Mouse (Mus musculus) right cerebral cortex, postnatal 25 days (tissue): Measurements from ENCODE around the gene Nfic.

Source experiments
- DNase-seq: peaks from one replicate; pipeline ENCODE4 v3.0.0; 2022

Gene Nfic

GRCm38 (mm10) chr10:81401205-81401520 lies 54.3 kb downstream of the Nfic start:
- DNase-seq, result no peak

DNA sequence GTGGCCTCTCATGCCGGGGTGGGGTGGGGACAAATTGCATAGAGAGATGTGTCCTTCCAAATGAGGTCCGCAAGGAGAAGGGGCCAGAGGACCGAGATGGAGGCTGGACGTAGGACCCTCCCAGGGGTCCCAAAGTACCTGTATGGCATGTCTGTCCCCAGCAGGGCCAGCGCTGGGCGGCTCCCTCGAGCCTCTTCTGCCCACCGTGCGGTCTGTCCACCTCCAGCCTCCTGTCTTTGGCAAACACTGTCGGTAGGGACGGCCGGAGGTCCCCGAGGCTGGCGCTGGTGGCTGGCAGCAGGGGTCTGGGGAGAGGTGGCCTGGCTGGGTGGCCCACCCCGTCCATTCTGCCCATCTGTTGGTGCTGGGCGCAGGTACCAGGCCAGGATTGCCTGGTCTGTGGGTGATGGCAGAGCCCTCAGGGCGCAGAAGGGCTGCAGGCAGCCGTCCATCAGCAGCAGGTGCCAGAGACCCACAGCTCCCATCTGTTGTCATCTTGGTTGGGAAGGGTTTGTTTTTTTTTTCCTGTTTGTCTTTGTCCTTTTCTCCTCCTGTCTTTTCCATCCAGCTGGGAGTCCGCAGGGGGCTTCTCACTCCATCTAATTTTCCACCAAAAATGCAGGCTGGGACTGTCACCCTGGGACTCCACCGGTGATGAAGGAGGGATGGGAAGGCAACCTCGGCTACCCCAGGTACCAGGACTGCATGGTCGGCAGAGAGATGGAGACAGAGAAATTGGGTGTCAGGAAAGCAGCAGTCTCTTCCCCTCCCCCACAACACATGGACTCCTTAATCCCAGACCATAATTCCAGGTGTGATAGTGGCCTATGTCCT lies 54.8 kb downstream of the Nfic start:
- DNase-seq, result no peak

DNA sequence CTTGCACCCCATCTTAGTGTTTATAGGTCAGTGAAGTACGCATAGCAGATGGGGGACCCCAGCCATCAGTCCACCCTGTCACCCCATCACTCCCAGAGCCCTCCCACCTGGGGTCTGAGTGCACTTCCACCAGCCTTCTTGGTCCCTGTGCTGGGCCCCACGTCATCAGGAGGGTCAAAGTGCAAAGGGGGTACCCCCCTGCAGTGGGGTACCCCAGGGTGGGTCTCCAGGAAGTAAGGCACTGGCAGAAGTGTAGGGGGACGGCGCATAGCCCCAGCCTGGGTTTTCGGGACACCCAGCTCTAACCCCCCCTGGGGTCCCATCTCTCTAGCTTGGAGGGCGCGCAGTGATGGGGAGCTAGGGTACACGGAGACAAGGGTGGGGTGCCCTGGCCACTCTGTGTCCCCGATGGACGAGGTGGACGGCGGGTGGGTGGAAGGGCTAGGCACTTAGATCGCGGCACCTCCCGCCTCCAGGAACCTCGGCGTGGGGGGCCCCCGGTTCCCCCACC lies 55.6 kb downstream of the Nfic start:
- no peak for DNase-seq

DNA sequence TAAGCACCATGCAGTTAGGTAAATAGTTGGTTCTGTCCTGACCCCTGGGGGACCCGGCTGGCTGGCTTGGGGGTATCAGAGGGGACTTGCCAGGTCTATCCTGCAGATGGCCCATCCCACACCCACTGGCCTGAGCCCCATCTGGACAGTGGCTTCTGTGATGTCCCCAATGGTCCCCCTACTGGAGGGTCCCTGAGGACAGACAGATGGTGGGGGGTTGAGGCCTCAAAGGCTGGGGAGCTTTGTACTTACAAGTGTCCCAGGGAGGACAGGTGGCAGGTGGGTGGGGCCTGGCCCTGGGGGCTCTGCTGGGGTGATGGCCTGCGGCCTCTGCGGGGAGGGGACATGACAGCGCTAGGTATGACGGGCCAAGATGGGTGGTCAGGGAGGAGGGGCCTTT lies 56.1 kb downstream of the Nfic start:
- DNase-seq, result no peak

GRCm38 (mm10) chr10:81396749-81397148 lies 58.7 kb downstream of the Nfic start:
- DNase-seq, result no peak

DNA sequence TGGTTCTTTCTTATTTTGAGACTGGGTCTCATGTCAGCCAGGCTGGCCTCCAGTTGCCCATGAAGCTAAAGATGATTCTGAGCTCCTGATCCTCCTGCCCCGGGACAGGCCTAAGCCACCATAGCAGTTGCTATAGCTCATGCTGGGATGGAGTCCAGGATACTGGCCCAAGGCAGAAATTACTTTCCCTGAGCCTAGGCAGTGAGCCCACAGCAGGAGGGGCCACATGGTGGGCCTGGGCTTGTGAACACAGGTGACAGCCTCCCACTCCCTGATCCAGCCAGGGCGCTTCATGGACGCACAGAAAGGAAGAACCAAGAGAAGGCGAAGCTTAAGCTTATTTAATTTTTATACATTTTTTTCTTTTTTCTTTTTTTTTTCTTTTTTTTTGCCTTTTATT lies 59.6 kb downstream of the Nfic start:
- no peak for DNase-seq

DNA sequence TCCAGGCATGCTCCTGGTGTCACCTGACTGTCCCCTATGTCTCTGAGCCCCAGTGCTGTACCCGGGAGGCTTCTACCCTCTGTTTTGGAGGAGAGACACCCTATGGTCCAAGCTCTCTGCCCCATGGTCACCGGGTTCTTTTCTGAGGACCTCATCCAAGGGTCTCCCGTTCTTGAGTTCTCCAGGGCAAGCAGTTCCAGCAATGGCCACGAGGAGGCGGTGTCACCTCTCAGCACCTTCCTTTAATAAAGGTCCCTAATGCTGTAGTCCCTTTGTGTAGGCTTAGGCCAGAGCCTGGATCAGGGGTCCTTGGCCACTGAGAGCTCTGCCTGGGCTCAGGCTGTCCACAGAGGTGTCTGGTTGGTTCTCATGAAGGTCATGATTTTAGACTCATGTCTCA lies 60.3 kb downstream of the Nfic start:
- DNase-seq, result no peak

GRCm38 (mm10) chr10:81393456-81394063 lies 61.9 kb downstream of the Nfic start:
- no peak for DNase-seq

DNA sequence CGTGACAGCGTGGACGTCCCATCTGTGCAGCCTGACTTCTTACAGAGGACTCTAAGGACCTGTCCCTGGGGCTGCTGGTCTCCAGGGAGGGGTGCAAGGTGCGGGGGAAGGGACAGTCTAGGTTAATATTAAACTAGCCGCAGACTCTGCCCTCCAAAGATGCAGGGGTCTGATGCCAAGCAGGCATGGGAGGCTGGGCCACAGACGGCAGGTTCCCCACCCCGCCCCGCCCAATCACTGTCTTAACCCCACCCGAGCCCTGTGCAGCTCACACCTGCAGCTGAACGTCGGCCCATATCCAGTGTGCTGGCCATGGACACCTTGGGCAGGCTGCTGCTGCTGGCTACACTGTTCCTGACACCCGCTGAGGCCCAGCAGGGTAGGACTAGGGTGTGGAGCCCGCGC lies 62.7 kb downstream of the Nfic start, which contains the start of gene Smim24:
Gene Smim24, plus strand, starts transcription at position 271 of the 405 bp plus-strand sequence.
- no peak for DNase-seq

DNA sequence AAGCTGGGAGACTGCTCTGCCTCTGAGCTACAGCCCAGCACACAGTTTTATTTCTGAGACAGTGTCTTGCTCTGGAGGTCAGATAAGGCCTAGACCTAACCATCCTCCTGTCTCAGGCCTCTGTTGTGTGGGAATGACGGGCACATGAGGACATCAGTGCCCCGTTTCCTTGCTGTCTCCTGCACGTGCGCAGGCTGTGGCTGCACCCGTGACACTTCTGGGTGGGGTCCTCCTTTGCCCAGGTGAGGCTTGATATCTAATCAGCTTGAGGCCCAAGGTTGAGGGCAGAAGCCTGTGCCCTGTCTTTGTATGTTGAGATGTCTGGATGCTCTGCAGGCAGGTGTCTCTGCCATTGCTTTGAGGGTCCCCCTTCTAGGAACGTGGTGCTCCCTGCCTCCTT lies 63.2 kb downstream of the Nfic start:
- DNase-seq, result no peak

DNA sequence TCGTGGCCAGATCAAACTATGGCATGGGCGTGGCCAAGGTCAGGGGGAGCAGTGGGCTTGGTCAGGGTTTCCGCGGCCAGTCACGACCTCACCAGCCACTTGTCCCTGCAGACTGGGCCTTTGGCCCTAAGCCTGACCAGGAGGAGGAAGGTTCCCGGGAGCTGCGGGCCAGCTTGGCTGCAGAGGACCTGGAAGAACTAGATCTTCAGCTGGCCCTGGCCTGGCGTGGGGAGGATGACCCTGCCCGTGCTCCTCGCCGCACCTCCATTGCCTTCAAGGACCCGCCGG lies 64.8 kb downstream of the Nfic start:
- no peak for DNase-seq

DNA sequence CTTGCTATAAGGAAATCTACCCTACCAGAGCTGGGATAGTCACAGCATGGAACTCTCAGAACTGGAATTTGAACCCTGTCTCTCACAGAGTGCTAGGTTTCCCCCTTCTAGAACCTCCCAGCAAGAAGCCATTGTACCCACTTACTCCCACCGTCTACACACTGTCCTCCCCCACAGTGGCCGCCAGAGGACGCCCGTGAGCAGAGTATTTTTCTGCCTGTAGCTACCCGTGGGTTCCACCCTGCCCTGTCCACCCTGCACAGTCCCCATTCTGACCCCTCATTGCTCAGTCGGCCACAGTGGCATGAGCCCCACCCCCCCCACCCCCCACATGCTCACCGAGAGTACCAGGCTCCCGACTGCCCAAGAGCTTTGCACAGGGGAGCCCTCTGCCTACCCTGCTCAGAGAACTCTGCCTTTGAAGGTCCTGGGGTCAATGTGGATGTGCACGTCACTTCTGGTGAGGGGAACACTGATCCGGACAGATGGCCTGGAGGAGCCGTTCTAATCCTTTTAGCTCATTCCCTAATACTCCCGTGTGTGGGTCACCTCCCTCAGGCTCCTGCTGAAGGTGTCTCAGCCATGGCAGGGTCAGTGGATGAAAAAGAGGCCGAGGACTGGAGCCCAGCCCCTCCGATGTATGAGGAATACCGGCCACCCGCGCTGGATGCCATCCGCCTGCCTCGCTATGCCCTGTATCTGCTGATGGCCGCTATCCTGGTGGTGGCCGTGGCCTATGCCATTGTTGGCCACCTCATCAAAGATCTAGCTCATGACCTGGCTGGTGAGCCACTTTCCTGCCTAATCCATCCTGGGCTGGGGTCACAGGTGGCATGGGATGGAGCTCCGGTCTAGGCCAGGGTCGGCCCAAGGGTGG lies 65.4 kb downstream of the Nfic start:
- peak; percentile 63 for DNase-seq

- DNase-seq, result no peak
These were observed 66.1 kb downstream of the Nfic start for GRCm38 (mm10) chr10:81389373-81389772.

DNA sequence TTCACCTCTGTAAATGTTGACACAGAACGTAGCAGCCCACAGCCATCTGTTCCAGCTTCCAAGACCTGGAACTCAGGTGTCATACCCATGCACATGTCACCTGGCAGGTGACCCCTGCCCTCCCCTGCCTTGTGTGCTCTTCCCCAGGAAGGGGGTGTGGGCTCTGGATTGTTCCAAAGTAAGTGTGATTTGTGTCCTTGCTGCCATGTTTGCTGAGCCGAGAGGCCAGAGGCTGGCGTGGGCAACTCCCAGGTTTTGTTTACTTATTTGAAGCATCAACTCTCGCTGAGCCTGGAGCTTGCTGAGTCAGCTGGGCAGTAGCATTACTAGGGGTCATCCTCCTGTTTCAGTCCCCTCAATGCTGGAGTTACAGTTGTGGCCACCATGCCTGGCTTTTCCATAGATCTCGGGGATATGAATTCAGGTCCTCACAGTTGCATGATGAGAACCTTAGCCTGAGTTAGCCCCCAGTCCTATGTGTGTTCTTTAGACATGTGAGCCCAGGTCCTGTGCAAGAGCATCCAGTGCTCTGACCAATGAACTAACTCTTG lies 66.9 kb downstream of the Nfic start, which contains the start of gene Gm48552:
Gene Gm48552, plus strand, starts transcription at position 501 of the 551 bp plus-strand sequence.
- no peak for DNase-seq

DNA sequence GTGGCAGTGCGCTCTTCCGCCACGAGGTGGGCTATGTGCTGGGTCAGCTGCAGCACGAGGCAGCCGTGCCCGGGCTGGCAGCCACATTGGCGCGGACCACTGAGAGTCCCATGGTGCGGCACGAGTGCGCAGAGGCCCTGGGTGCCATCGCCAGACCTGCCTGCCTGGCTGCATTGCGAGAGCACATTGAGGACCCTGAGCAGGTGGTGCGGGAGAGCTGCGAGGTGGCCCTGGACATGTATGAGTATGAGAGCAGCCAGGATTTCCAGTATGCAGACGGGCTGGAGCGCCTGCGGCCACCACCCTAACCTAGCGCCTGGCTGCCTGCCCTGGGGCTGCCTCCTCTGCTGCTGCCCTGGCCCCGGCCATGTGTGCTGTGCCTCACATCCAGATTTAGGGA lies 67.7 kb downstream of the Nfic start:
- no peak for DNase-seq

DNA sequence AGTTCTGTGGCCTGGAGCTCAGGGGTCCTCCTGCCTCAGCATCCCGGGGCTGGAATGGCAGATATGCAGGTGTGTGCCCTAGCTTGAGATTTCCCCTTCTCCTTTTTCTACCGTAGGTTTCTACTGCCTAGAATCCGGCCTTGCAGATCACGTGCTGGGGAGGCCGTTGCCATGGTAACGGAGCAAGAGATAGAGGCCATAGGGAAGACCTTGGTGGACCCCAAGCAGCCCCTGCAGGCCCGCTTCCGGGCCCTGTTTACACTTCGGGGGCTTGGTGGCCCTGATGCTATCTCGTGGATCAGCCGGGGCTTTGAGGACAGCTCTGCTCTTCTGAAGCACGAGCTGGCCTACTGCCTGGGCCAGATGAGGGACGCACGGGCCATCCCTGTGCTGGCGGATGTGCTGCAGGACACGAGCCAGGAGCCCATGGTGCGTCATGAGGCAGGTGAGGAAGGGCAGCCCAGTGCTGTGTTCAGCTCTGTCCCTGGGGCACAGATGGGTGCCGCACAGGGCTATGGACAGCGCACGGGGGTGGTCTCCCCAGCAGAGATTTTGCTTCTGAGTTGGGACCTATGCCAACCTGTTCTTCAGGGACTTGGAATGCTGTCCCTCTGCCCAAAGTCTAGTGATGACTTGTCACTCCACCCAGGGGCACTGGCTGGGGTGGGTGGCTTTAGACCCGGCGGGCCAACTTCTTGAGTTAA lies 69.7 kb downstream of the Nfic start:
- no peak for DNase-seq

DNA sequence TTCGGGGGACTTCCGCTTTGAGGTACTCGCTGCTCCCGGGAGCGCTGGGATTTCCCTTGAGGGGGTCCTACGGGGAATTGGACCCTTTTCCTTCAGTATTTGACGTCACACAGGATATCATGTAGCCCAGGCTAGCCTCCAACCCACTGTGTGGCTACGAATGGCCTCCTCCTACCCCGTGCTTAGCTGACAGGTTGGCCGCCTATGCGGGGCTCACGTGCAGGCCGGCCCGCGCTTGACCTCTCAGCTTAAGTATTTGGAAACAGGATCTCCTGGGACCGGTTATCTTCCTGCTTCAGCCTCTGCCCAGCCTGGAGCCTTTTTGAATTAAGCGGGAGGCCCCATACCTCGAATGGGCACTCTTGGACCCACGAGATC lies 70.8 kb downstream of the Nfic start:
- DNase-seq, result no peak

DNA sequence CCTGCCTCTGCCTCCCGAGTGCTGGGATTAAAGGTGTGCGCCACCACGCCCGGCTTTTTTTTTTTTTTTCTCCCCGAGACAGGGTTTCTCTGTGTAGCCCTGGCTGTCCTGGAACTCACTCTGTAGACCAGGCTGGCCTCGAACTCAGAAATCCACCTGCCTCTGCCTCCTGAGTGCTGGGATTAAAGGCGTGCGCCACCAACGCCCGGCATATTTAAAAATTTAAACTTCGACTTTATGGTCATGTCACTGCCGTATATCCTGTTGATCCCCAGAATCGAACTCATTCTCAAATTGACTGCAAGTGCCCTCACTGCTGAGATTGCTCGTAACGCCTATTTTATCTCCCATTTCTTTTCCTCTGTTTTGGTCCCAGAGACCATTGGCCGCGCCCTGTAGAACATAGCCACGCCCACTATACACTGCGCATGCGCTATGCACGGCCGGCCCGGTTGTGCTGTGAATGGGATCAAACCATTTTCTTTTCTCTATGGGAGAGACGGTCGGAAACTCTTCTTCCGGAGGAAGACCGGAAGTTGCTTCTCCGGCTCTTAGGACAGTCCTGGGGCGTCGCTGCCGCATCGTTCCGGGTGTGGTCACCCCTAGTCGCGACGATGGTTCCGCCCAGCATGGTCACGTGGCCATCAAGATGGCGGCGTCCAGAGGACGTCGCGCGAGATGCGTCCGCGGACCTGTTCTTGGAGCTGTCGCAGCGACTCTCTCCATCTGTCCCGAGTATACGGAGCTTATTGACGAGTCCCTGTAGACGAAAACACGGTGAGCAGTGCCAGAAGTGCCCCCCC lies 71.4 kb downstream of the Nfic start, which contains the start of the genes Dohh and Gm48551:
Gene Dohh, plus strand, starts transcription at position 627 of the 803 bp plus-strand sequence.
Gene Gm48551, plus strand, starts transcription at position 665 of the 803 bp plus-strand sequence.
- DNase-seq, result peak; percentile 97

- no peak for DNase-seq
These were observed 73.4 kb downstream of the Nfic start for GRCm38 (mm10) chr10:81382039-81382438.

- no peak for DNase-seq
These were observed 75.5 kb downstream of the Nfic start for GRCm38 (mm10) chr10:81379809-81380378.

DNA sequence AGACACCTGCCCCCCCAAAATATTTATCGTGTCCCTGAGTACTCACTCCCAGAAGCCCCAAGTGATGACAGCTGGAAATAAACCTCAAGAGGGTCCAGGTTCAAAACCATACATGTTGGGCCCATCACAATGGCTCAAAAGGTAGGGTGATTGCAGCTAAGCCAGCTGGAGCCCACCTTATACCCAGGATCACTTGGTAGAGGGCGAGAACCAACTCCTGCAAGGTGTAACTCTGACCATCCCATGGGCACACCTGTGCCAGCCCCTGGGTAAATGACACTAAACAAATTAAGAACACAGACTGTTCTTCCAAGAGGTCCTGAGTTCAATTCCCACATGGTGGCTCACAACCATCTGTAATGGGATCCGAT lies 76.3 kb downstream of the Nfic start:
- no peak for DNase-seq
